ENCODE assay signal across 8 mouse cellular contexts in the genomic region with DNA sequence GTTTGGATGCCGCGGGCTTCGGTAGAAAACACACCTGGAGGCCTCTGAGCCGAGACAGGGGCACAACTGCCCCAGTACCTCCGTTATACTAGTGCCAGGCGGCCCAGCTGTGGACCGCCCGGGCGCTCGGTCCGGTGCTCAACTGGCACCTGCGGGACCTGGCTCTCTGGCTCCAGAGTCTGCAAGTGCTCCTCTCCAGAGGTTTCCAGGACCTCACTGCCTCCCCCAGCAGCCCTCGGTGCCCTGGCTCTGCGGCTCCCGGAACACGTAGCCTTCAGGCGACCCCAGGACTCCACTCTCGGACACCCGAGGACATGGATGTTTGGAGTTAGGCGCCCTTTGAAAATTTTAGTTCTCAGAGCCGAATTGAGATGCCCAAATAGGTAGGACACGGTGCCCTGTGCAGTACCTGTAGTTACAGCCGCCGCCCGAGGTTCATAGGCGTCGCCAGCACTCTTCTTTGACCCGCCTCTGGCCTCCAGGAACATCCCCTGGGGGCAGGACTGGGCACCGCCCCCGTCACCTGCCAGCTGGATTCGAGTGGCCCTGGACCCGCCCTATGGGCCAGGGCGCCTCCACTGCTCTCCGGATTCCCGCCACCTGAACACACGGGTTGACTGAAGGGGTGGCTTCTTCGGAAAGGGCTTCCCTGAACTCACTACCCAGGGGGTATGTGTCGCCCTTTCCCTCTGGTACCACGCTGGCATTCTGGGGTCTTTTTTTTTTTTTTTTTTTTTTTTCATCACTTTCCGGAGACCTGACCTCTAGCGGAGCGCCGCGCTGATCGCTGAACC. TPM values are rescaled to one million over a fixed set of nuclear protein-coding genes. Genes with fewer than 3 reads are reported as not detected.
DNase-seq lines count a peak whose midpoint lies in the region; ATAC-seq and TF ChIP-seq lines count a peak whose summit lies in the region.

A gene (minus strand): TSS at position 467 of the 794 bp plus-strand sequence.

- TF ChIP-seq RAD21 in CH12.LX (IDR thresholded peaks at IDR 0.05; ENCODE audit: low read depth, low read length) = no peak

- H3K27ac ChIP-seq in CH12.LX (ENCODE audit: insufficient read depth, low read depth) = no peak within 1 kb of the TSS
- H3K27ac ChIP-seq in limb, embryonic 11.5 days (replicated peaks; ENCODE audit: low read depth, low read length) = no peak within 1 kb of the TSS
- H3K27ac ChIP-seq in midbrain, embryonic 10.5 days (replicated peaks) = peak within 1 kb of the TSS; percentile 72

- dilution Hi-C loops in CH12.LX (cut with MboI; ENCODE audit: extremely low pct_ligation_motif_present, extremely low pct_unique_long_range_greater_than_20kb, low sequenced_read_pairs) = no loop called here

- peak within 1 kb of the TSS; percentile 87 for H3K4me2 ChIP-seq in CH12.LX (ENCODE audit: insufficient read depth, low read depth, poor library complexity, severe bottlenecking)
- peak within 1 kb of the TSS; percentile 93 for H3K4me2 ChIP-seq in limb, embryonic 11.5 days (ENCODE audit: low read depth, severe bottlenecking)

- peak within 1 kb of the TSS in 2 of 3 experiments; percentile 15 to 29 for H3K4me3 ChIP-seq in CH12.LX (replicated peaks in 1 of 3; ENCODE audit: low read depth in 2 of 3, low read length in 2 of 3, poor library complexity in 1 of 3)
- peak within 1 kb of the TSS; percentile 49 for H3K4me3 ChIP-seq in limb, embryonic 11.5 days (ENCODE audit: low read depth, low read length)
- peak within 1 kb of the TSS; percentile 67 for H3K4me3 ChIP-seq in midbrain, embryonic 10.5 days

- in situ Hi-C loops in CH12.LX (cut with MboI; ENCODE audit: low pct_ligation_motif_present, low pct_unique_long_range_greater_than_20kb, low sequenced_read_pairs) = no loop called here

- ATAC-seq in hematopoietic stem cell, adult 5-6 weeks (replicated peaks in 1 of 2; ENCODE audit: insufficient read depth in 1 of 2, low FRiP score in 2 of 2, low TSS enrichment in 1 of 2, low read depth in 1 of 2, poor library complexity in 2 of 2, severe bottlenecking in 2 of 2) = peak; percentile 21 to 39; a peak in 3 of 4 replicates
- ATAC-seq in limb, embryonic 11.5 days (ENCODE audit: insufficient number of reproducible peaks, low FRiP score, low TSS enrichment, low read depth) = 0 out of 2 replicates have a peak, but pooled peaks have one; percentile 17

- no peaks in the 10 kb centered on the region for H3K79me2 ChIP-seq in CH12.LX (replicated peaks; ENCODE audit: control insufficient read depth, extremely low read depth, insufficient read depth, poor library complexity, severe bottlenecking)

- WGBS in limb, embryonic 11.5 days = 1% methylated on average over 45 of the region's 45 CpGs
- 1% methylated on average over 45 of the region's 45 CpGs for WGBS in midbrain, embryonic 10.5 days

- DNase-seq in CH12.LX (ENCODE audit: extremely low read depth) = no peak
- DNase-seq in WW6 (ENCODE audit: low read depth, low spot score) = peak; percentile 69
- peak; percentile 60 for DNase-seq in limb, embryonic 11.5 days (ENCODE audit: low spot score)
- DNase-seq in midbrain, embryonic 10.5 days (ENCODE audit: low spot score) = no peak
- no peak for DNase-seq in adrenal gland, postnatal 14 days
- DNase-seq in left cerebral cortex, adult 18-20 months (ENCODE audit: low spot score in 2 of 2) = no peak
- DNase-seq in layer of hippocampus, adult 8-10 months (ENCODE audit: low spot score in 2 of 2) = no peak

- H3K4me1 ChIP-seq in CH12.LX (ENCODE audit: control insufficient read depth in 1 of 2, insufficient read depth in 2 of 2) = peaks cover 6 to 18% of the 10 kb centered on the region in 2 experiments; a peak in 3 of 4 replicates
- peaks cover 23% of the 10 kb centered on the region for H3K4me1 ChIP-seq in limb, embryonic 11.5 days (ENCODE audit: control insufficient read depth, insufficient read depth, low read length)
- peaks cover 38% of the 10 kb centered on the region for H3K4me1 ChIP-seq in midbrain, embryonic 10.5 days

- peaks cover 11% of the 10 kb centered on the region for H3K9me3 ChIP-seq in CH12.LX (replicated peaks; ENCODE audit: low read length)
- H3K9me3 ChIP-seq in limb, embryonic 11.5 days (ENCODE audit: control insufficient read depth, low read length) = no peaks in the 10 kb centered on the region; the same call in 1 of the 2 replicates
- no peaks in the 10 kb centered on the region for H3K9me3 ChIP-seq in midbrain, embryonic 10.5 days (replicated peaks)

- peaks cover 30% of the 10 kb centered on the region for H3K27me3 ChIP-seq in CH12.LX (replicated peaks)
- H3K27me3 ChIP-seq in limb, embryonic 11.5 days (ENCODE audit: control insufficient read depth, insufficient read depth, low read length) = peaks cover 36% of the 10 kb centered on the region
- H3K27me3 ChIP-seq in midbrain, embryonic 10.5 days (ENCODE audit: low read depth, poor library complexity, severe bottlenecking) = peaks cover 60% of the 10 kb centered on the region

- no peak within 1 kb of the TSS for H3K9ac ChIP-seq in CH12.LX (ENCODE audit: insufficient read depth, low read depth)
- peak within 1 kb of the TSS; percentile 56 for H3K9ac ChIP-seq in limb, embryonic 11.5 days (ENCODE audit: low read length)

- no peak for TF ChIP-seq POLR2A in CH12.LX (IDR thresholded peaks at IDR 0.05; ENCODE audit: low read depth, low read length)

- no peak for TF ChIP-seq EP300 in CH12.LX (IDR thresholded peaks at IDR 0.05; ENCODE audit: low read length)

- no peaks in the 10 kb centered on the region for H3K36me3 ChIP-seq in CH12.LX (replicated peaks in 1 of 2; ENCODE audit: control insufficient read depth in 1 of 2, insufficient read depth in 1 of 2, low read length in 1 of 2)
- no peaks in the 10 kb centered on the region for H3K36me3 ChIP-seq in limb, embryonic 11.5 days (ENCODE audit: control insufficient read depth, insufficient read depth, low read length)
- no peaks in the 10 kb centered on the region for H3K36me3 ChIP-seq in midbrain, embryonic 10.5 days

- no peak for TF ChIP-seq CTCF in CH12.LX (conservative IDR thresholded peaks at IDR 0.05 in 1 of 2, IDR thresholded peaks at IDR 0.05 in 1 of 2; ENCODE audit: low read depth in 2 of 2, low read length in 2 of 2)

TF ChIP-seq in CH12.LX, 34 proteins besides CTCF, POLR2A, EP300 and RAD21:
- TF ChIP-seq NRF1 (IDR thresholded peaks at IDR 0.05; ENCODE audit: low read depth, low read length) (no peak), ZNF384 (IDR thresholded peaks at IDR 0.05; ENCODE audit: low read depth, low read length) (peak; percentile 50), MAFK (IDR thresholded peaks at IDR 0.05; ENCODE audit: insufficient replicate concordance, low read length) (no peak), TBP (conservative IDR thresholded peaks at IDR 0.05; ENCODE audit: low read depth, low read length) (no peak)

RNA-seq across cellular contexts. Expression of the gene that starts here (rescaled TPM):
- total RNA-seq in CH12.LX (2012; rRNA removed) (not detected in 2 replicates), CH12.LX (2014; rRNA removed) (not detected in 2 replicates)
- not detected in 2 replicates for polyA plus RNA-seq in CH12.LX (2012; ENCODE audit: insufficient read length, low read depth)
- not detected in 2 replicates for total RNA-seq in hematopoietic stem cell, adult 5-6 weeks (2017)
- 0.18 and 0.35 TPM in 2 replicates for polyA plus RNA-seq in limb, embryonic 11.5 days (2014; fragmentation: Nextera tagmentation; extraction: Ambion mirVana)
- polyA plus RNA-seq in midbrain, embryonic 10.5 days (2016; fragmentation: Nextera tagmentation; extraction: Ambion mirVana) = 0.20 and 0.67 TPM in 2 replicates
- total RNA-seq in adrenal gland, postnatal 14 days (2021) = not detected in 2 replicates
- under 1 TPM in 1 of 2 experiments, not detected in 1; 0.61 TPM for total RNA-seq in left cerebral cortex, adult 18-20 months (2021)
- 1 to 10 TPM; 1.0 to 2.3 (median 1.5) TPM for total RNA-seq in layer of hippocampus, adult 8-10 months (2022)

Comparison
In these comparisons a context has a peak if more than half of its experiments do, and no peak if none do; other contexts are left out.
1. Peak in ATAC-seq in hematopoietic stem cell, adult 5-6 weeks; RNA of the gene not detected or under 1 TPM.
2. Peak in DNase-seq, ATAC-seq, H3K4me3 ChIP-seq, H3K9ac ChIP-seq and H3K4me2 ChIP-seq in limb, embryonic 11.5 days; RNA of the gene not detected or under 1 TPM.